Mouse (Mus musculus) mouse embryonic stem cell (cell line): ENCODE data around the gene Ankrd33.

ENCODE experiments used
- in situ Hi-C, 2 experiments: fragments of 300-500 bp; cut with MboI; formaldehyde crosslinking; loops; 1 replicate in 1 of 2; 3 replicates in 1 of 2; pipeline ENCODE4 v1.14.3; 2019 to 2020; ENCODE audit warnings: low sequenced_read_pairs in 2 of 2, low pct_unique_long_range_greater_than_20kb in 1 of 2, mixed read lengths in 1 of 2; ENCODE audit not compliant: unreplicated experiment in 1 of 2

The Ankrd33 gene

DNA sequence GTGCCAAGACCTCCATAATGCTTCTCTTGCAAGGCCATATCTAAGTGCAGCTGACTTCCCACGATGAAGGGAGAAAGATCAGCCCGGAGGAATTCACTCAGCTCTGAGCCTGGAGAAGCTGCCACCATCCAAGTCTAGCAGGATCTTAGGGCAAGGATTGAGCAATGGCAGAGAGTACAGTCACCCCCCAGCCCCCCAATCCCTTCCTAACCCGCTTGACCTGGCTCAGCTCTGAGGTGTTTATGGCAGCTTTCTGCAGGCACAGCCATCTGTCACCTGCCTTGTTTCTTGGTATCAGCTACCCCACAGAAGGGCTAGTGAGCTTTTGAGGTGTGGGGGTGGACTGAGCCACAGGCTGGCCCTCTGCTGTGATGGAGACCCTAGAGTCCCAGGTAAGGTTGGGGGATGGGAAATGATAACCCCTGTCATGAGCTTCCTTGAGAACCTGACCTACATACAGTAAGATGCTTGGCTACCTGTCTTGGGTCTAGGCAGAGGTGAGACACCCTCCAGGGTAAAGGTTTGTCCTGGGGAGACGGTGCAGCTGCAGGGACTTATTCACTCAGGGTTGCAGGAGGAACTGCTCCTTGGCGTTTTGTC, at the start of gene Ankrd33:
Gene Ankrd33, plus strand, starts transcription at position 245 of the 600 bp plus-strand sequence.
- in situ Hi-C loops, result loop anchor here in 1 of 2 experiments (10.0 kb wide), 1 partner anchor 51 kb away; no protein-coding TSS in a partner anchor

GRCm38 (mm10) chr15:101066364-101066847, 49.1 kb upstream of the Ankrd33 start:
- in situ Hi-C loops, result loop anchor here in 1 of 2 experiments (10.0 kb wide), 1 partner anchor 48 kb away; the partner anchor contains the start of gene Ankrd33

DNA sequence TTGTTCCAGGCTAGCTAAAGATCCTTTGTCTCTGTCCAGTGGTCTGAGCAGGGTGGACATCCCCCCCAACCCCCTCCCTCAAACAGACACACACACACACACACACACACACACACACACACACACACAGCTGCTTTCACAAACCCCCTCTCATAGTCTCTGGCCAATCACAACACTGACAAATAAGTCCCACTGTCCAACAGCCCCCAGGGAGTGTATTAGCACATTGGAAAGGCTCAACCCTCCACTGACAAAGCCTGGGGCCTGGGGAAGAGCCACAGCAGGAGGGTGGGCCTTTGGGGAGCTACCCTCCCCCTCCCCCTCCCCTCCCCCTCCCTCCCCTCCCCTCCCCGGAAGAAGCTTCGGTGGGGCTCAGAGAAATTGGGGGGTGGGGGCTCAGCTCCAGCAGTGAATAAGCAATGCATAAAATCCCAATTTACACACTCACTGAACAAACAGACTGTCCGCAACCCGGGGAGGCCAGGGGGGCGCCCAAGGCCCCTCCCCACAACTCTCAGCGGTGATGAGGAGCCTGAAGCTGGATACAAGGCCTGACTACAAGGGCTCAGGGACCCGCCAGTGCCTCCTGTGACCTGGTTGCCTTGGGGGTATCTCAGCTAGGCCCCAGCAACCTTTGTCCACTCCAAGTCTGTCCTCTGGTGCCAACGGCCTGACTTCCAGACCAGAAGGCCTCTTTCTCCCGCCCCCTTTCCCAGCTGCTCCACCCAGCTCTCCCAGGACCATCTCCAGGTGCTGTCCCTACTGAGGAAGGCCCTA, 48.4 kb upstream of the Ankrd33 start:
- in situ Hi-C loops, result loop anchor here in 1 of 2 experiments (10.0 kb wide), 1 partner anchor 48 kb away; the partner anchor contains the start of gene Ankrd33

- in situ Hi-C loops, result loop anchor here in 1 of 2 experiments (10.0 kb wide), 1 partner anchor 47 kb away; the partner anchor contains the start of gene Ankrd33
Measured at GRCm38 (mm10) chr15:101068029-101068428, 47.5 kb upstream of the Ankrd33 start.

DNA sequence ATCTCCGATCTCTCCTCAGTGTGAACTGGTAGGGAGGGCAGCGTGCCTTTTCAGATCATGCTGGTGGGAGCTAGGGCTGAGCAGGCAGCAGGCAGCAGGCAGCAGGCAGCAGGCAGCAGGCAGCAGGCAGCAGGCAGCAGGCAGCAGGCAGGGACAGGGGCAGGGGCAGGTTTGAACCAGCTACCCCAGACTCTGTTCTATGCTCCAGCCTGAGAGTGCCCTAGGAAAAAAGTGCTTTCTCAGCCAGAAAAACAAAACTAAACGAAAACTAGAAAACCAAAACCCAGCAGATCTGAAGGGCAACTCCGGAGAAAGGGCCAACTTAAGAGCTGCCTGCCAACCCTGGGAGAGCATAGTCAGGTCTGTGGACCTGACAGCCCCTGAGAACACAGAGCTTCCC, 46.9 kb upstream of the Ankrd33 start:
- in situ Hi-C loops, result loop anchor here in 1 of 2 experiments (10.0 kb wide), 1 partner anchor 46 kb away; the partner anchor contains the start of gene Ankrd33

DNA sequence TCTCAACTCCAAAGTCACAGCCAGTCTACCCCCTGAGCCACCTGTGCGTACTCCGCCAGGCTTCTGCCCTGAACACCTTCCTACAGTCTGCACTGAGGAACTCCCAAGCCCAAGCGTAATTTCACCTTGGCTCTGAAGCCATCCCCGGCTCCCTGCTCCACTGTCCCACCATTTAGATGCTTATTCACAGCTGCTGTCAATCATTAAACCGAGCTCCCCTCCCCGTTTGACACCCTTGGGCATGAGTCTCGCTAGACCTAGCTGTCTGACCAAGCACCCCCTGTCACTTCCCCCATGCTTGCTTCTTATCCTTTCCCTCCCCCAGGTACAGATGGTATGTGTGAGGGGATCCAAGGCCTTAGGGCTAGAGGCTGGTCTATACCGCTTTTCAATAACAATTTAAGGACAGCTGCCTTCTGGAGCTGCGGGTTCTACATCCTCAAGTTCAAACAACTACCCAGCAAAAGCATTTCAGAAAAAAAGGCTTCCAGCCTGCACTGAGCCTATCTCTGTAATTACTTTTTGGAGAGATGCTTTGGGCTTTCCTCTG, 45.8 kb upstream of the Ankrd33 start:
- in situ Hi-C loops, result loop anchor here in 1 of 2 experiments (10.0 kb wide), 1 partner anchor 45 kb away; the partner anchor contains the start of gene Ankrd33

GRCm38 (mm10) chr15:101070762-101071161, 44.8 kb upstream of the Ankrd33 start:
- in situ Hi-C loops, result no loop called here

- in situ Hi-C loops, result no loop called here
Measured at GRCm38 (mm10) chr15:101072736-101073135, 42.8 kb upstream of the Ankrd33 start.

GRCm38 (mm10) chr15:101074067-101074466, 41.5 kb upstream of the Ankrd33 start:
- in situ Hi-C loops, result no loop called here

DNA sequence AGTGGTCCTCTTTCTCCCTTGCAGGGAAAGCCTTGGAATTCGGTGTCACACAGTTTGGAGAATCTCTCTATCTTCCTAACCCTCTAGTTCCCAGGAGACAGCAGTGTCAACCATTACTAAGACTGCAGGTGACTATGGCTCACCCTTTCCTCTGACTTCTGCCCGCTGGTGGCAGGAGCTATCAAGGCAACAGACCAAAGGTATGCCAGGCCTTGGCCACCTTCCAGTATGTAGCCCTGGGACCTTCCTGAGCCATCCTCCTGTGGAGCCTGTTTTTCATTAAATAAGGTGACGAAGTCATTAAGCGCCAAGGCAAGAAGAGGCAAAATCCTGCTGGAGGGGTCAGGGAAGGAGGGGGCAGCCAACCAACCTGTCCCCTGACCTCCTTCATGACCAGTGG, 40.4 kb upstream of the Ankrd33 start:
- in situ Hi-C loops, result no loop called here

- in situ Hi-C loops, result no loop called here
Measured at GRCm38 (mm10) chr15:101075656-101076055, 39.9 kb upstream of the Ankrd33 start.

GRCm38 (mm10) chr15:101076071-101077000, 39.2 kb upstream of the Ankrd33 start:
- in situ Hi-C loops, result no loop called here

- in situ Hi-C loops, result no loop called here
Measured at GRCm38 (mm10) chr15:101077001-101077812, 38.3 kb upstream of the Ankrd33 start.

DNA sequence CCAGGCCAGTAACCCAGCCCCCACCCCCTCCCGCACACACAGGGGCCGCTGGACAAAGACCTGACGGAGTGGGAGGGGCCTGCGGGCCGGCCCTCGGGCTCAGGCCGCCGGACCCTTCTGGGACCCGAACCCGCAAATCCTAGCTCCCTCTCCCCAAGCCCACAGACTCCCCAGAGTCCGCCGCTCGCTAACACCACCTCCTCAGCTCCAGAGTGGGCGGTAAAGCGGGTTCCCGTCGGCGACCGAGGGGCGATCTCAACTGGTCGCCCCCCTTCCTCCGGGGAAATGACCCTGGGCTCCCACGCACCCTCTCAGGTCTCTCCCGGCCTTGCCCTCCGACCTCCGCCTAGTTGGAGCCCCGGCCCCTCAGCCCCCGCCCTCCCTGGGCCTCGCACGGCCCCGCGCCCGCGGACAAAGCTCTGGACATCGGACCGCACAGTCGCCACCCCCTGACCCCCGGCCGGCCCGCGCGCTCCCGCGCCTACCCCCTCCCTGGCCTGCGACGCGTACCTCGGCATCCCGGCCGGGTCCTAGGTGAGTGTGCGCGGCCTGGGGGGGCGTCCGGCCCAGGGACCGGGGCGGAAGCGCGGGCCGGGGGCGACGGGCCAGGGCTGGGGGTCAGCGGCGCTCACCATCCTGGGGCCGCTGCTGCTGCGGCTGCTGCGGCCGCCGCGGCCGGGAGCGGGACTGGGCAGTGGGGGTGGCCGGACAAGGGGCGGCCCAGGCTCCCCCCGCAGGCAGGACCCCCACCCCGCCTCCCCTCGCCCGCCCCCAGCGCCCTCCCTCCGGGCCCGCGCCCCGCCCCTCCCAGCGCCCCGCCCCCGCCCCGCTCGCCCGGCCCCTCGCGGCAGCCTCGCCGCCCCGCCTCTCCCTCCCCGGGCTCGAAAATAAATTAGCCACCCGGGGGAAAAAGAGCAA, 37.5 kb upstream of the Ankrd33 start, which contains the start of gene Fignl2:
Gene Fignl2, minus strand, starts transcription at position 755 of the 918 bp plus-strand sequence.
- in situ Hi-C loops, result no loop called here

DNA sequence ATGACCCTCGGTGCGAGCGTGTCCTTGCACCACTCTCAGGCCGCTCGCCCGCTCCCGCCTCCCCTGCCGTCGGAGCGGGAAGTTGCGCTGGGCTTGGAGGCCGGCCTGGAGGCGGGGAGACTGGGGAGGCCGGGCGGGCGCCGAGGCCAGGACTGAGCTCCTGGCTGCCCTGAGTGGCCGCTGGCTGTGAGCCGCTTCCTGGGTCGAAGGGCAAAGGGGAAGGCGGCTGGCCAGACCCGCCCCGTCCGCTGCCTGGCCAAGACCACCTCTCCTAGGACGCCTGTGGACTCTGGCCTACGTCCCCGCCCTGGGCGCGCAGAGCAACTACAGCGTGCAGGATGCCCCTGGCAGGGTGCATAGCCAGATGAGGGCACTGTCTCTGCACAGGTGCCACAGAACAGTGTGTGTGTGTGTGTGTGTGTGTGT, 36.8 kb upstream of the Ankrd33 start:
- in situ Hi-C loops, result no loop called here

DNA sequence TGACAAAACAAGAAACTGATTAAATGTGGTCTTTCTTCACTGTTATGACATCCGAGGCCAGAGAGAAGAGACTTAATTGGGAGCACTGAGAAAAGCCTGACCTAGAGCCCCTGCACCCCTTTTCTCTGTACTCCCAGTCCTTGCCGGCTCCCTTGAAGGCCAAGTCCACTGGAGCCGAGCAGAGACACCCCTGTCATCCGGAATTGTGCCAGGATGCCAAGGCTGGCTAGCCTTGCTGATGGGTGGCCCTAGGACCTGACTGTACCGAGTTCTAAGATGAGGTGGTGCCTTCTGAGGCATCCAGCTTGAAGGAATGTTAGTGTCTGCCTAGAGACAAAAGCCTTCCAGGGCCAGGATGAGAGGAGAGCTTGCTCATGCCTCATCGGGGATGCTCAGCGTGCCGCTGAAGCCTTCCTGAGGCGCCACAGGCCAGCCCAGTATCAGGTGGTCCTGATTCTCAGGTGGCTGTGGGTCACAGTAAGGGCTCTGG, 35.5 kb upstream of the Ankrd33 start:
- in situ Hi-C loops, result no loop called here
